Mouse (Mus musculus): ENCODE measurements around the gene Pex10. TPM values are rescaled to one million over a fixed set of nuclear protein-coding genes. Genes with fewer than 3 reads are reported as not detected.

The Pex10 gene
- polyA plus RNA-seq, 1 experiment from 2014 or later, result 9.4 TPM

- ATAC-seq (ENCODE audit: insufficient read depth) (no peak), DNase-seq (no peak)
- 49% methylated on average over 9 of the region's 9 CpGs for WGBS
- no peak overlapping the region for H3K4me2 ChIP-seq
- TF ChIP-seq CTCF (IDR thresholded peaks at IDR 0.05; ENCODE audit: low read depth), result no peak
- H3K9me3 ChIP-seq (ENCODE audit: low read depth, low read length), result no peaks in the 10 kb centered on the region
- no peak overlapping the region for H3K27ac ChIP-seq (ENCODE audit: low read depth)
- H3K36me3 ChIP-seq (ENCODE audit: insufficient read depth), result no peaks in the 10 kb centered on the region
- no peak overlapping the region for H3K9ac ChIP-seq
- H3K4me3 ChIP-seq (ENCODE audit: low read depth, low read length), result no peak overlapping the region
- no peaks in the 10 kb centered on the region; the same call in 1 of the 2 replicates for H3K4me1 ChIP-seq (ENCODE audit: insufficient read depth)
- H3K27me3 ChIP-seq (ENCODE audit: insufficient read depth, low read length), result no peaks in the 10 kb centered on the region
Measured at GRCm38 (mm10) chr4:155020813-155021212, 46.0 kb upstream of the Pex10 start.

- Histone ChIP-seq H3K9ac (no peak overlapping the region), H3K4me3 (ENCODE audit: low read depth, low read length) (no peak overlapping the region), H3K27ac (ENCODE audit: low read depth) (no peak overlapping the region), H3K27me3 (ENCODE audit: insufficient read depth, low read length) (no peaks in the 10 kb centered on the region), H3K4me1 (ENCODE audit: insufficient read depth) (no peaks in the 10 kb centered on the region; the same call in 1 of the 2 replicates), H3K36me3 (ENCODE audit: insufficient read depth) (no peaks in the 10 kb centered on the region), H3K4me2 (no peak overlapping the region), H3K9me3 (ENCODE audit: low read depth, low read length) (no peaks in the 10 kb centered on the region)
- no peak for ATAC-seq (ENCODE audit: insufficient read depth)
- WGBS, result 69% methylated on average over 7 of the region's 7 CpGs
- no peak for DNase-seq
- TF ChIP-seq CTCF (IDR thresholded peaks at IDR 0.05; ENCODE audit: low read depth), result no peak
Measured at GRCm38 (mm10) chr4:155022228-155022855, 44.5 kb upstream of the Pex10 start.

DNA sequence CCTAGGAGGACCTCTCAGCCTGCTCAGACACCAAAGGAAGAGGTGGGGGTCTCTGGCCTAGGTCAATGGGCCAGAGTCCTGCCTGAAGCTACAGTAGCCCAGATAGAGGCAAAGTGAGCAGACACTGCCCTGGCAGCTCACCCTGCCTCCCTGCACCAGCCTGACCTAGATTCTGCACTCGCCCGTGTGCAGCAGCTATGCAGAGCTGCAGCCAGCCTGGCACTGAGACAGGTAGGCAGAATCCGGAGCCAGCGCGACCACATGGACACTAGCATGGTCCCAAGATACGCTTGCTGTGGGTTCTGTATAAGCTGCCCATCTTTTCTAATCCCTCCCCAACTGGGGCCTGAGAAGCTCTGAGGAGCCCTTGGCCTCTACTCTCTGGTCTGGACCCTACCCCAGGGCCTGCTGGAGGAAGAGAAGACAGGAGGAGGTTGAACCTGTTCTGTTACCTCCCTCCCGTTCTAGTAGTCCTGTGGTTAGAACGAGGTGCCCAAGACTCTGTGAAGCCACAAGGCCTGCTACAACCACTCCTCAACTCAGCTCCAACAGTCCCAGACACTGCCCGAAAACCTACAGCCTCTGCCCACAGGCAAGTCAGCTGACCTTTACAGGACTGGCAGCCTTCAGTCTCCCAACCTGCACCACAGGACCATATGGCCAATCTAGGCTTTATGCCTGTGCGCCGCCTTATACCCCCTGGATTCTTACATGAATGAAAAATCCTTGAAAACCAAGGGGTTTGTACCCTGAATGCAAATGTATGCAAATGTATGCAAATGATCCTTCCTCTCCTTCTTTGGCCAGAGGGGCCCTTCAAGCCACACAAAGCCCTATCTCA, 42.4 kb upstream of the Pex10 start:
- DNase-seq, result no peak
- Histone ChIP-seq H3K4me2 (no peak overlapping the region), H3K9me3 (ENCODE audit: low read depth, low read length) (no peaks in the 10 kb centered on the region), H3K4me3 (ENCODE audit: low read depth, low read length) (no peak overlapping the region), H3K9ac (no peak overlapping the region), H3K36me3 (ENCODE audit: insufficient read depth) (no peaks in the 10 kb centered on the region), H3K27me3 (ENCODE audit: insufficient read depth, low read length) (no peaks in the 10 kb centered on the region), H3K27ac (ENCODE audit: low read depth) (no peak overlapping the region), H3K4me1 (ENCODE audit: insufficient read depth) (no peaks in the 10 kb centered on the region)
- no peak for TF ChIP-seq CTCF (IDR thresholded peaks at IDR 0.05; ENCODE audit: low read depth)
- no peak for ATAC-seq (ENCODE audit: insufficient read depth)
- WGBS, result 79% methylated on average over 11 of the region's 11 CpGs

GRCm38 (mm10) chr4:155033115-155033514, 33.7 kb upstream of the Pex10 start:
- no peak overlapping the region for H3K4me3 ChIP-seq (ENCODE audit: low read depth, low read length)
- H3K9ac ChIP-seq, result no peak overlapping the region
- no peaks in the 10 kb centered on the region for H3K9me3 ChIP-seq (ENCODE audit: low read depth, low read length)
- TF ChIP-seq CTCF (IDR thresholded peaks at IDR 0.05; ENCODE audit: low read depth), result no peak
- H3K4me2 ChIP-seq, result no peak overlapping the region
- no peaks in the 10 kb centered on the region for H3K4me1 ChIP-seq (ENCODE audit: insufficient read depth)
- no peak for DNase-seq
- WGBS, result 31% methylated on average over 6 of the region's 6 CpGs
- H3K27me3 ChIP-seq (ENCODE audit: insufficient read depth, low read length), result no peaks in the 10 kb centered on the region
- H3K27ac ChIP-seq (ENCODE audit: low read depth), result no peak overlapping the region
- no peaks in the 10 kb centered on the region for H3K36me3 ChIP-seq (ENCODE audit: insufficient read depth)
- no peak for ATAC-seq (ENCODE audit: insufficient read depth)

DNA sequence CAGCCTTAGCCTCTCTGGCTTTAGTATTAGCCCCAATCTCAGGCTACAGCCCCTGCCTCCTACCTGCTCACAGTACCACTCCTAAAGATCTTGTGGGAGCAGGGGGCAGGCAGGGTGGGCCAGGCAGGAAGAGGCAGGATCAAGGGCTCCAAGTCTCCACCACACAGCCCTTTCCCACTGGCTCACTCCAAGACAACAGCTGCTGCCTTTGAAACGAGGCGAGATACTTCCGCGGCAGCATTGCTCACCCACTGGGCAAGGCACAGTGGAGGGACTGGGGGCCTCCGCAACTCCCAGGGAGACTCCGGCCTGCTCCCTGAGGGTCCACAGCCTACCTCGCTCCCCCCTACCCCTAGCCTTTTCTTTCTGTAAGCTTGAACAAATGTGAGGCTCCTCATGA, 32.6 kb upstream of the Pex10 start:
- H3K9ac ChIP-seq, result no peak overlapping the region
- no peak for ATAC-seq (ENCODE audit: insufficient read depth)
- no peaks in the 10 kb centered on the region for H3K27me3 ChIP-seq (ENCODE audit: insufficient read depth, low read length)
- H3K4me3 ChIP-seq (ENCODE audit: low read depth, low read length), result no peak overlapping the region
- no peak overlapping the region for H3K27ac ChIP-seq (ENCODE audit: low read depth)
- no peaks in the 10 kb centered on the region for H3K4me1 ChIP-seq (ENCODE audit: insufficient read depth)
- WGBS, result 39% methylated on average over 7 of the region's 7 CpGs
- no peak for DNase-seq
- H3K4me2 ChIP-seq, result no peak overlapping the region
- no peaks in the 10 kb centered on the region for H3K36me3 ChIP-seq (ENCODE audit: insufficient read depth)
- no peak for TF ChIP-seq CTCF (IDR thresholded peaks at IDR 0.05; ENCODE audit: low read depth)
- H3K9me3 ChIP-seq (ENCODE audit: low read depth, low read length), result no peaks in the 10 kb centered on the region

GRCm38 (mm10) chr4:155034787-155035186, 32.0 kb upstream of the Pex10 start:
- ATAC-seq (ENCODE audit: insufficient read depth) (no peak), DNase-seq (no peak)
- Histone ChIP-seq H3K27me3 (ENCODE audit: insufficient read depth, low read length) (no peaks in the 10 kb centered on the region), H3K27ac (ENCODE audit: low read depth) (no peak overlapping the region), H3K4me1 (ENCODE audit: insufficient read depth) (no peaks in the 10 kb centered on the region), H3K9me3 (ENCODE audit: low read depth, low read length) (no peaks in the 10 kb centered on the region), H3K9ac (no peak overlapping the region), H3K4me3 (ENCODE audit: low read depth, low read length) (no peak overlapping the region), H3K4me2 (no peak overlapping the region), H3K36me3 (ENCODE audit: insufficient read depth) (no peaks in the 10 kb centered on the region)
- no peak for TF ChIP-seq CTCF (IDR thresholded peaks at IDR 0.05; ENCODE audit: low read depth)
- WGBS, result 58% methylated on average over 13 of the region's 13 CpGs

GRCm38 (mm10) chr4:155040197-155040596, 26.6 kb upstream of the Pex10 start:
- Histone ChIP-seq H3K27ac (ENCODE audit: low read depth) (no peak overlapping the region), H3K9ac (no peak overlapping the region), H3K27me3 (ENCODE audit: insufficient read depth, low read length) (peaks cover 47% of the 10 kb centered on the region), H3K4me2 (no peak overlapping the region), H3K4me1 (ENCODE audit: insufficient read depth) (no peaks in the 10 kb centered on the region), H3K4me3 (ENCODE audit: low read depth, low read length) (no peak overlapping the region), H3K36me3 (ENCODE audit: insufficient read depth) (no peaks in the 10 kb centered on the region), H3K9me3 (ENCODE audit: low read depth, low read length) (no peaks in the 10 kb centered on the region)
- DNase-seq (no peak), ATAC-seq (ENCODE audit: insufficient read depth) (no peak)
- TF ChIP-seq CTCF (IDR thresholded peaks at IDR 0.05; ENCODE audit: low read depth), result no peak
- 55% methylated on average over 9 of the region's 9 CpGs for WGBS

Measured in lung, embryonic 14.5 days (tissue).